Mouse (Mus musculus) midbrain, embryonic 14.5 days (tissue): ENCODE data around the gene Slamf1. TPM values are rescaled to one million over a fixed set of nuclear protein-coding genes. Genes with fewer than 3 reads are reported as not detected.

ENCODE experiments used
- ATAC-seq: fragments of 200-750 bp; cut with Nextera tagmentation; 2 replicates; pipeline ENCODE4 v1.8.0; 2017; ENCODE audit warnings: moderate number of reproducible peaks, moderate library complexity; ENCODE audit not compliant: low FRiP score, low TSS enrichment
- DNase-seq: peaks from one replicate; pipeline ENCODE4 v3.0.0-alpha.2; 2015
- H3K27ac ChIP-seq: fragments of 300-500 bp; sonication (generic); replicated peaks from 2 replicates; pipeline ENCODE4 v1.5.1; 2014; ENCODE audit warnings: mild to moderate bottlenecking, low read depth, low read length, moderate library complexity
- H3K27me3 ChIP-seq: fragments of 300-500 bp; sonication (generic); 2 replicates; pipeline ENCODE4 v1.6.1; 2014; ENCODE audit warnings: low read length, control low read depth, mixed read lengths; ENCODE audit not compliant: control insufficient read depth, insufficient read depth
- H3K36me3 ChIP-seq: fragments of 300-500 bp; sonication (generic); 2 replicates; pipeline ENCODE4 v1.6.1; 2014; ENCODE audit warnings: low read length, control low read depth; ENCODE audit not compliant: control insufficient read depth, insufficient read depth
- H3K4me1 ChIP-seq: fragments of 300-500 bp; sonication (generic); 2 replicates; pipeline ENCODE4 v1.6.1; 2014; ENCODE audit warnings: mild to moderate bottlenecking, antibody characterized with exemption, low read length, control low read depth; ENCODE audit not compliant: control insufficient read depth, insufficient read depth
- H3K4me2 ChIP-seq: fragments of 300-500 bp; sonication (generic); 2 replicates; pipeline ENCODE4 v1.6.1; 2014; ENCODE audit warnings: mild to moderate bottlenecking, low read length, moderate library complexity
- H3K4me3 ChIP-seq: fragments of 300-500 bp; sonication (generic); replicated peaks from 2 replicates; pipeline ENCODE4 v1.5.1; 2014; ENCODE audit warnings: low read depth, low read length
- H3K9ac ChIP-seq: fragments of 300-500 bp; sonication (generic); replicated peaks from 2 replicates; pipeline ENCODE4 v1.6.1; 2014; ENCODE audit warnings: mild to moderate bottlenecking, low read length, moderate library complexity
- H3K9me3 ChIP-seq: fragments of 300-500 bp; sonication (generic); 2 replicates; pipeline ENCODE4 v1.6.1; 2016; ENCODE audit warnings: low read length, control low read depth, mixed read lengths; ENCODE audit not compliant: control insufficient read depth
- WGBS: fragments of 180-500 bp; shearing (Covaris S2); extraction: QIAGEN DNeasy Blood & Tissue Kit; methylation state at CpG from one replicate; pipeline ENCODE4 v1.1.7; 2014; 5-methylcytosine and 5-hydroxymethylcytosine counted together
- polyA plus RNA-seq: library from polyadenylated mRNA; unstranded; fragments of >200 nt; fragmentation: Nextera tagmentation; extraction: Ambion mirVana; gene quantifications from 2 replicates; pipeline ENCODE4 v1.2.1, GENCODE M21; 2014

The Slamf1 gene
- polyA plus RNA-seq: 0.05 and 0.15 TPM in 2 replicates

GRCm38 (mm10) chr1:171766898-171767297, at the start of gene Slamf1:
Gene Slamf1, plus strand, starts transcription at chr1:171767127.
- DNase-seq: no peak
- 40% methylated on average over 6 of the region's 6 CpGs for WGBS
- no peak within 1 kb of the TSS for H3K9ac ChIP-seq
- ATAC-seq: no peak
- H3K4me1 ChIP-seq: no peaks in the 10 kb centered on the region
- H3K36me3 ChIP-seq: no peaks in the 10 kb centered on the region
- no peak within 1 kb of the TSS for H3K27ac ChIP-seq
- no peaks in the 10 kb centered on the region for H3K27me3 ChIP-seq
- no peaks in the 10 kb centered on the region for H3K9me3 ChIP-seq
- no peak within 1 kb of the TSS for H3K4me3 ChIP-seq
- no peak within 1 kb of the TSS for H3K4me2 ChIP-seq

GRCm38 (mm10) chr1:171731195-171731594, 35.7 kb upstream of the Slamf1 start:
- H3K9me3 ChIP-seq: no peaks in the 10 kb centered on the region
- no peaks in the 10 kb centered on the region for H3K27me3 ChIP-seq
- H3K9ac ChIP-seq: no peak overlapping the region
- H3K4me2 ChIP-seq: no peak overlapping the region
- no peak for DNase-seq
- ATAC-seq: no peak
- H3K4me1 ChIP-seq: no peaks in the 10 kb centered on the region
- no peak overlapping the region for H3K27ac ChIP-seq
- H3K4me3 ChIP-seq: no peak overlapping the region
- H3K36me3 ChIP-seq: no peaks in the 10 kb centered on the region

GRCm38 (mm10) chr1:171734898-171735297, 32.0 kb upstream of the Slamf1 start:
- WGBS: 88% methylated on average over 6 of the region's 6 CpGs
- no peak for ATAC-seq
- Histone ChIP-seq H3K9ac (no peak overlapping the region), H3K9me3 (no peaks in the 10 kb centered on the region), H3K4me2 (no peak overlapping the region), H3K27me3 (no peaks in the 10 kb centered on the region), H3K4me3 (no peak overlapping the region), H3K36me3 (no peaks in the 10 kb centered on the region), H3K4me1 (no peaks in the 10 kb centered on the region), H3K27ac (no peak overlapping the region)
- DNase-seq: no peak

- DNase-seq (no peak), ATAC-seq (no peak)
- Histone ChIP-seq H3K36me3 (no peaks in the 10 kb centered on the region), H3K27me3 (no peaks in the 10 kb centered on the region), H3K27ac (no peak overlapping the region), H3K4me2 (no peak overlapping the region), H3K9me3 (no peaks in the 10 kb centered on the region), H3K4me3 (no peak overlapping the region), H3K9ac (no peak overlapping the region), H3K4me1 (no peaks in the 10 kb centered on the region)
- WGBS: 86% methylated on average over 3 of the region's 3 CpGs
Observed at GRCm38 (mm10) chr1:171748127-171748969, 18.6 kb upstream of the Slamf1 start.

- H3K27me3 ChIP-seq: no peaks in the 10 kb centered on the region
- H3K4me2 ChIP-seq: no peak overlapping the region
- H3K9ac ChIP-seq: no peak overlapping the region
- no peak overlapping the region for H3K27ac ChIP-seq
- H3K4me1 ChIP-seq: no peaks in the 10 kb centered on the region
- DNase-seq: no peak
- peak; percentile 17; the same call in 1 of the 2 replicates for ATAC-seq
- no peaks in the 10 kb centered on the region for H3K9me3 ChIP-seq
- H3K4me3 ChIP-seq: no peak overlapping the region
- H3K36me3 ChIP-seq: no peaks in the 10 kb centered on the region
- 80% methylated on average over 5 of the region's 5 CpGs for WGBS
Observed at GRCm38 (mm10) chr1:171761853-171762448, 5.0 kb upstream of the Slamf1 start.

GRCm38 (mm10) chr1:171770996-171771395, 4.1 kb downstream of the Slamf1 start:
- no peaks in the 10 kb centered on the region for H3K4me1 ChIP-seq
- H3K4me2 ChIP-seq: no peak overlapping the region
- H3K4me3 ChIP-seq: no peak overlapping the region
- no peaks in the 10 kb centered on the region for H3K9me3 ChIP-seq
- ATAC-seq (no peak), DNase-seq (no peak)
- H3K36me3 ChIP-seq: no peaks in the 10 kb centered on the region
- no peak overlapping the region for H3K9ac ChIP-seq
- WGBS: 79% methylated on average over 6 of the region's 6 CpGs
- H3K27ac ChIP-seq: no peak overlapping the region
- no peaks in the 10 kb centered on the region for H3K27me3 ChIP-seq

GRCm38 (mm10) chr1:171772121-171772735, 5.3 kb downstream of the Slamf1 start:
- no peaks in the 10 kb centered on the region for H3K9me3 ChIP-seq
- ATAC-seq (no peak), DNase-seq (no peak)
- H3K4me3 ChIP-seq: no peak overlapping the region
- no peak overlapping the region for H3K9ac ChIP-seq
- WGBS: 89% methylated on average over 8 of the region's 8 CpGs
- no peaks in the 10 kb centered on the region for H3K27me3 ChIP-seq
- no peaks in the 10 kb centered on the region for H3K36me3 ChIP-seq
- H3K27ac ChIP-seq: no peak overlapping the region
- H3K4me1 ChIP-seq: no peaks in the 10 kb centered on the region
- H3K4me2 ChIP-seq: no peak overlapping the region

- ATAC-seq (no peak), DNase-seq (no peak)
- no peak overlapping the region for H3K4me2 ChIP-seq
- 90% methylated on average over 10 of the region's 10 CpGs for WGBS
- H3K4me3 ChIP-seq: no peak overlapping the region
- H3K9ac ChIP-seq: no peak overlapping the region
- no peak overlapping the region for H3K27ac ChIP-seq
- no peaks in the 10 kb centered on the region for H3K4me1 ChIP-seq
- H3K36me3 ChIP-seq: no peaks in the 10 kb centered on the region
- H3K27me3 ChIP-seq: no peaks in the 10 kb centered on the region
- H3K9me3 ChIP-seq: no peaks in the 10 kb centered on the region
Observed at GRCm38 (mm10) chr1:171773232-171773989, 6.5 kb downstream of the Slamf1 start.
